Mouse (Mus musculus) embryonic fibroblast, embryonic 13.5 days (primary cell): ENCODE measurements around the gene Gm20388.

Experiments used
- CTCF ChIP-seq: IDR thresholded peaks from 2 replicates; pipeline ENCODE4 v1.5.1; 2011; ENCODE audit warnings: mild to moderate bottlenecking, control low read depth, low read length, moderate library complexity, borderline replicate concordance; ENCODE audit not compliant: insufficient read depth
- POLR2A ChIP-seq: IDR thresholded peaks from 2 replicates; pipeline ENCODE4 v1.6.1; 2011; ENCODE audit warnings: low read depth, mild to moderate bottlenecking, control low read depth, low read length, moderate library complexity

DNA sequence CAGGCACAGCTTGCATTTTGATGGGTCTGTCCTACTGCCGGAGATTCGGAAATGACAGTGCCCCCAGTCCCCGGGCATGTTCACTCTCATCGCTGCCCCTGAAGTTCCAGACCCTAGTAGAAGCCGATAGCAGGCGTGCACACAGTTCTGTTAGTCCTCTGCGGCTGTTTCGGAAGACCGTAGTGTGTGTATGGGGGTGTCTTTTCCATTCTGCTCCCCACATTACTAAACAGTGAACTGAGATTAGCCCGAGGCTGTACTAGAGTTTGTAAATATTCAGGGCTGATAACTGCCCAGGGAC lies 4039.0 kb downstream of the Gm20388 start:
- TF ChIP-seq CTCF (no peak), POLR2A (no peak)
